Mouse (Mus musculus) liver, embryonic 14.5 days (tissue): Measurements from ENCODE around the gene Atp6v0b. TPM values are rescaled to one million over a fixed set of nuclear protein-coding genes. Genes with fewer than 3 reads are reported as not detected.

Experiments used
- ATAC-seq: fragments of 200-750 bp; cut with Nextera tagmentation; 2 replicates; pipeline ENCODE4 v1.8.0; 2017; ENCODE audit warnings: moderate number of reproducible peaks, mild to moderate bottlenecking, moderate library complexity; ENCODE audit not compliant: insufficient read depth
- DNase-seq, 3 experiments: peaks; one replicate each; pipeline ENCODE4 v3.0.0-alpha.2; 2012 to 2013; ENCODE audit warnings: low read depth in 3 of 3, low spot score in 3 of 3
- H3K27ac ChIP-seq: fragments of 300-500 bp; sonication (generic); 2 replicates; pipeline ENCODE4 v1.5.1; 2014; ENCODE audit warnings: moderate library complexity, mild to moderate bottlenecking, control low read depth, inconsistent platforms
- H3K27me3 ChIP-seq: fragments of 300-500 bp; sonication (generic); 2 replicates; pipeline ENCODE4 v1.6.1; 2014; ENCODE audit warnings: mild to moderate bottlenecking, low read length, moderate library complexity; ENCODE audit not compliant: control insufficient read depth, insufficient read depth
- H3K36me3 ChIP-seq: fragments of 300-500 bp; sonication (generic); replicated peaks from 2 replicates; pipeline ENCODE4 v1.6.1; 2014; ENCODE audit warnings: low read depth; ENCODE audit not compliant: control insufficient read depth, insufficient read depth
- H3K4me1 ChIP-seq, 2 experiments: fragments of 200-500 bp in 1 of 2; fragments of 300-500 bp in 1 of 2; sonication (generic) in 1 of 2; replicated peaks; 2 replicates each; pipeline ENCODE4 v1.6.1; 2012 to 2014; ENCODE audit warnings: antibody characterized with exemption in 1 of 2, inconsistent platforms in 1 of 2, low read length in 1 of 2; ENCODE audit not compliant: control insufficient read depth in 2 of 2, insufficient read depth in 2 of 2
- H3K4me2 ChIP-seq: fragments of 300-500 bp; sonication (generic); 2 replicates; pipeline ENCODE4 v1.6.1; 2014; ENCODE audit warnings: low read depth, mild to moderate bottlenecking, control low read depth, moderate library complexity
- H3K4me3 ChIP-seq, 2 experiments: fragments of 200-500 bp in 1 of 2; fragments of 300-500 bp in 1 of 2; sonication (generic) in 1 of 2; 2 replicates each; pipeline ENCODE4 v1.5.1; 2012 to 2014; ENCODE audit warnings: low read depth in 2 of 2, low read length in 2 of 2, mild to moderate bottlenecking in 2 of 2, control low read depth in 1 of 2, inconsistent platforms in 1 of 2, moderate library complexity in 1 of 2; ENCODE audit not compliant: insufficient read depth in 1 of 2
- H3K9ac ChIP-seq: fragments of 300-500 bp; sonication (generic); replicated peaks from 2 replicates; pipeline ENCODE4 v1.6.1; 2014; ENCODE audit warnings: mild to moderate bottlenecking, control low read depth, moderate library complexity
- H3K9me3 ChIP-seq: fragments of 300-500 bp; sonication (generic); 2 replicates; pipeline ENCODE4 v1.6.1; 2016; ENCODE audit warnings: low read length, mixed read lengths; ENCODE audit not compliant: control insufficient read depth
- CTCF ChIP-seq: IDR thresholded peaks from 2 replicates; pipeline ENCODE4 v1.5.1; 2016; ENCODE audit warnings: antibody characterized with exemption, low read depth, control low read depth
- EP300 ChIP-seq: IDR thresholded peaks from 2 replicates; pipeline ENCODE4 v1.6.1; 2016; ENCODE audit warnings: antibody characterized with exemption, low read depth
- WGBS: fragments of 180-500 bp; shearing (Covaris S2); extraction: QIAGEN DNeasy Blood & Tissue Kit; methylation state at CpG from one replicate; pipeline ENCODE4 v1.1.7; 2014; ENCODE audit not compliant: insufficient replicate concordance; 5-methylcytosine and 5-hydroxymethylcytosine counted together
- polyA plus RNA-seq, 2 experiments: library from polyadenylated mRNA; depleted of rRNA in 1 of 2; stranded (reverse) in 1 of 2; unstranded in 1 of 2; fragments of >200 nt; fragmentation: Nextera tagmentation in 1 of 2; extraction: Ambion mirVana in 1 of 2; gene quantifications; 2 replicates each; pipeline versions ENCODE4 v1.2.1 to v1.2.3; 2012 to 2014

Atp6v0b gene
- polyA plus RNA-seq, 2 experiments: 118 to 152 TPM

DNA sequence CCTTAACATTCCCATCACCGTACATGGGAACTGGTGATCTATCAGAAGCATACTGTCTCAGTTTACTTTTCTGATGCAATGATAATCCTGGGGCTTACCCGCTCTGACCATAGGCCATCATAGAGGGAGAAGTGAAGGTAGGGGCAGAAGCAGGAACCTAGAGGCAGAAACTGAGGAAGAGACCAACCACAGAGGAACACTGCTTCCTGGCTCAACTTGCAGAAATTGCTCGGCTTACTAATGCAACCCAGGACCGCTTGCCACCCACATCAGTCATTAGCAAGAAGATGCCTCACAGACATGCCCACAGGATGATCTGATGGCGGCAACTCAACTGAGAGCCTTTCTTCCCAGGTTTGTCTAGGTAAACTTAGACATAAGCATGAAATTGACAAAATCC, 31.6 kb upstream of the Atp6v0b start:
- Histone ChIP-seq H3K9me3 (no peaks in the 10 kb centered on the region), H3K9ac (no peak overlapping the region), H3K4me2 (no peak overlapping the region), H3K36me3 (no peaks in the 10 kb centered on the region), H3K27me3 (peaks cover under 1% of the 10 kb centered on the region; the same call in 1 of the 2 replicates), H3K4me1 (peaks cover 7 to 17% of the 10 kb centered on the region in 2 experiments), H3K27ac (no peak overlapping the region), H3K4me3 (no peak overlapping the region)
- DNase-seq (no peak), ATAC-seq (no peak)
- TF ChIP-seq CTCF (no peak), EP300 (no peak)
- WGBS: 46% methylated on average over 5 of the region's 5 CpGs

DNA sequence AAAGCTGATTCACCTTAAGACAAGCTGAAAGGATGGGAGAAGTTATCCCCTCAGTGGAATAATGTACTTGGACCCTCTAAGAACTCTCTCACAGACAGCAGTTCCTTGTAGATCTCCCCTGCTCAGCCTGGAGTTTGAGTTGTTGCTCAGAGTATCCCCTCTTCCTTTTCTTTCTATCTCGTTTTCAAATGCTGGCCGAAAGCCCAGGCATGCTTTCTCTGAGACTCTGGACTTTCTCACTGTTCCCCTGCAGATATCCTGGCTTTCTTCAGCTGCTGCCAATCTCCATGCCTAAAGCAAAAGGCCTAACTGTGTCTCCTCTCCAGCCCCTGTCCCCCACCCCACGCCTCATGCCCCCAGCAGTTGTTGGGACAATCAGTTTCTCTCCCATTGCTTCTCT, 31.1 kb upstream of the Atp6v0b start:
- TF ChIP-seq CTCF (no peak), EP300 (no peak)
- no peak overlapping the region for H3K9ac ChIP-seq
- H3K27ac ChIP-seq: no peak overlapping the region
- 68% methylated on average over 3 of the region's 3 CpGs for WGBS
- DNase-seq: no peak
- H3K4me3 ChIP-seq: no peak overlapping the region
- no peak for ATAC-seq
- H3K36me3 ChIP-seq: no peaks in the 10 kb centered on the region
- no peaks in the 10 kb centered on the region for H3K27me3 ChIP-seq
- H3K4me1 ChIP-seq: peaks cover 11 to 17% of the 10 kb centered on the region in 2 experiments
- no peak overlapping the region for H3K4me2 ChIP-seq
- H3K9me3 ChIP-seq: no peaks in the 10 kb centered on the region

DNA sequence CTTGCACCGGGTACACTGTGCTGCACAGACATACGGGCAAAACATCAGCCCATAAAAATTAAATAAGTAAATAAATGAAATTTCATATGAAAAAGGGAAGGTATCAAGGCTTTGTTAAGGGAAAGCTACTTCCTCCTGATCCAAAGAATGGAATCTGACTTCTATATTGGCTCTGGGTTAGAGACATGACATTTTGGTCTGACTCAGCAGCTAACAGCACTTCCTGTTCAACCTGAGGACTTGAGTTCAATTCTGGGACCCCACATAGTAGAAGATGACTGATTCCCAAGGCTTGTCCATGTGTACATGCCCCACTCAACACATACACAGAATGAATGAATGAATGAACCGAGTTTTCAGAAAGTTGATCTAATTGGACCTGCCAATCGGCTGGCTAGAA, 30.7 kb upstream of the Atp6v0b start:
- no peak overlapping the region for H3K4me3 ChIP-seq
- TF ChIP-seq EP300 (no peak), CTCF (no peak)
- no peak overlapping the region for H3K4me2 ChIP-seq
- H3K27me3 ChIP-seq: no peaks in the 10 kb centered on the region
- no peak overlapping the region for H3K9ac ChIP-seq
- H3K9me3 ChIP-seq: no peaks in the 10 kb centered on the region
- no peaks in the 10 kb centered on the region for H3K36me3 ChIP-seq
- WGBS: 82% methylated on average over 4 of the region's 4 CpGs
- no peak for ATAC-seq
- H3K4me1 ChIP-seq: peaks cover 11 to 20% of the 10 kb centered on the region in 2 experiments
- DNase-seq: no peak
- no peak overlapping the region for H3K27ac ChIP-seq

DNA sequence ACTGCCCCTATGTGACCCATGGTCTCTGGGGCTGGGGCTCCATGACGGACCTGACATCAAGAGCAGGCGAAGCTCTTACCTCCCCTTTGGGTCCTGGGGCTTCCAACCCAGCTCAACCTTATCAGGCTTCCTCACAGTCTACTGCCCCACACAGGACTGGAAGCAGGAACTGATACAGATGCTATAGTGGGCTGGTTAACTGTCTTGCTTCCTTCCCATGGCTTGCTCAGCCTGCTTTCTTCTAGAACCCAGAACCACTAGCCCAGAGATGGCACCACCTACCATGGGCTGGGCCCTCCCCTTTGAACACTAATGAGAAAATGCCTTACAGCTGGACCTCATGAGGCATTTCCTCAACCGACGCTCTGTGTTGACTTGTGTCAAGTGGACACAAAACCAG, 30.3 kb upstream of the Atp6v0b start:
- no peaks in the 10 kb centered on the region for H3K9me3 ChIP-seq
- H3K4me2 ChIP-seq: no peak overlapping the region
- H3K9ac ChIP-seq: 0 out of 2 replicates have a peak overlapping the region, but pooled peaks have one; percentile 19
- H3K27me3 ChIP-seq: no peaks in the 10 kb centered on the region
- no peak for DNase-seq
- H3K36me3 ChIP-seq: no peaks in the 10 kb centered on the region
- no peak for TF ChIP-seq CTCF
- TF ChIP-seq EP300: no peak
- no peak overlapping the region for H3K4me3 ChIP-seq
- no peak overlapping the region for H3K27ac ChIP-seq
- peaks cover 11 to 20% of the 10 kb centered on the region in 2 experiments for H3K4me1 ChIP-seq
- WGBS: 36% methylated on average over 4 of the region's 4 CpGs
- no peak for ATAC-seq

DNA sequence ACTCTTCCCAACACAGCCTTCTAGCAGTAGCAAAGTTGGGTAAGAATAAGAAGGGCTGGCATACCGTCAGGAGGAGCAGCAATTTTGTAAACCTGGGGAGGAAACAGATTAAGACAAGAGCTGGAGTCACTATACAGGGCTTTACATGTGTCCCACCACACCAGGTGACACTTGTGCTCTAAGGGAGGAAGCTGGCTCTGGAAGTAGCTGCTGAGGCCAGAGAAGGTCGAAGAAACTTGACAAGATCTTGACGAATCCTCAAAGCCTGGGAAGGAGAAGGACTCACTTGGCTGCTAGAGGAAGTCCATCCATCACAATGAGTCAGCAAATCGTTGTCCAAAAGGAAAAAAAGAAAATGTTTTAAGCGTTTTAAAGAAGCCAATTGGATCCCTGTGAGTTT, 29.3 kb upstream of the Atp6v0b start:
- Histone ChIP-seq H3K4me3 (peak overlapping the region in 1 of 2 experiments; percentile 73; a peak in 2 of 4 replicates), H3K27me3 (no peaks in the 10 kb centered on the region), H3K9ac (no peak overlapping the region; the same call in 1 of the 2 replicates), H3K9me3 (no peaks in the 10 kb centered on the region), H3K27ac (peak overlapping the region; percentile 76), H3K4me1 (peaks cover 11 to 20% of the 10 kb centered on the region in 2 experiments), H3K36me3 (peaks cover 2% of the 10 kb centered on the region; the same call in 1 of the 2 replicates), H3K4me2 (peak overlapping the region; percentile 93)
- TF ChIP-seq EP300 (no peak), CTCF (no peak)
- ATAC-seq (no peak), DNase-seq (no peak)
- WGBS: 22% methylated on average over 5 of the region's 5 CpGs
